Mouse (Mus musculus) CD4-positive helper T cell, adult 2 months (primary cell): ENCODE measurements around the gene Nlrp4e.
"Not testable (repeated sequence)": the region's sequence is repeated elsewhere in the genome, so short reads cannot be mapped to it uniquely, and the experiment has no call there.

ENCODE experiments used
- DNase-seq: peaks from one replicate; pipeline ENCODE4 v3.0.0-alpha.2; 2012; ENCODE audit warnings: low read depth, missing footprints, low spot score

The Nlrp4e gene

DNA sequence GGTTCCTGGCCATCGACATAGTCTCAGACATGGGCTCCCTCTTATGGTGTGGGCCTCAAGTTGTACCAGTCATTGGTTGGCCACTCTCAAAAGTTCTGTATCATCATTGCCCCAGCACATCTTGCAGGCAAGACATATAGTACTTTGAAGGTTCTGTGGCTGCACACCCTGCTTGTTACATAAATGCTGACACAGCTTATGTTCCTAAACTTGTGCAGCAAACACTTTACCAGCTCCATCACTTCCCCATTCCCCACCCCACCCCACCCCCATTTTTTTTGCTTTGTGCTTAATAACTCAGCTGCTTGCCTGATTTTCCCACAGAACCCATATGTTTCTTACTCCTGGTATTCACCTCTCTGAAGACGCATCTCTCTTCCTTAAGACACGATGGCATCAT, at the start of gene Nlrp4e:
TSS of gene Nlrp4e (plus strand) at position 301 of the 400 bp plus-strand sequence.
- not testable (repeated sequence) for DNase-seq

- DNase-seq: not testable (repeated sequence)
Observed at GRCm38 (mm10) chr7:23251582-23251981, 49.4 kb upstream of the Nlrp4e start, which contains the start of gene Vmn1r166. Gene Vmn1r166, minus strand, starts transcription at chr7:23251682.

GRCm38 (mm10) chr7:23278800-23279199, 22.2 kb upstream of the Nlrp4e start, which contains the start of gene Gm6902:
Gene Gm6902, minus strand, starts transcription at chr7:23278900.
- DNase-seq: not testable (repeated sequence)

DNA sequence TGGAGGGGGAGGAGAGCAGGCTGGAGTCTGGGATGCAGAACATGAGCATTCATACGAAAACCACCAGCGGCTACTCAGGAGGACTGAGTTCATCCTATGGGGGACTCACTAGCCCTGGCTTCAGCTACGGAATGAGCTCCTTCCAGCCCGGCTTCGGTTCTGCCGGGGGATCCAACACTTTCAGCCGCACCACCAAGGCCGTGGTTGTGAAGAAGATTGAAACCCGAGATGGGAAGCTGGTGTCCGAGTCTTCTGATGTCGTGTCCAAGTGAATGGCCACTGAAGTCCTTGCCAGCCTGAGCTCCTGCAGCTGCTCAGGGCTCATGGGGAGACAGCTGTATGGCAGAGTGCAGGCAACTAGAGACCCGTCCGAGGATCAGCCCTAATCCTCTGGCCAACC, 57.3 kb downstream of the Nlrp4e start:
- not testable (repeated sequence) for DNase-seq

DNA sequence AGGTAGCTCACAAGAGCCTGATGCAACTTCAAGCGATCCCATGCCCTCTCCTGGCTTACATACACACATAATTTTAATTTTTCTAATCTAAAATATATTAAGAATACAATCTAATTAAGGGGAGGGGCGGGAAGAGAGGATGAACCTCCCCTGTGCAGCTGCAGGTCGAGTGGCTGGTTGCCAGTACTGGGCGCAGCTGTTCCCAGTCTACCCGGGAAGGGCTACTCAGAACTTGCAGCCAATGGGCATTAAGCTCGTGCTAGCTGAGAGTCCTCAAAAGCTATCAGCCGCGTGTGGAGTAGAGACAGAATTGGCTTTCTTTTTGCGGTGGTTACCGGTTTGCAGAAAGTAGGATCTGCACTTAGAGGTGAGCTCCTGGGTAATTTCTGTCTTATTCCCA, 84.6 kb downstream of the Nlrp4e start, which contains the start of gene Nlrp5:
TSS of gene Nlrp5 (plus strand) at position 301 of the 400 bp plus-strand sequence.
- DNase-seq: no peak
